8 mouse cellular contexts compared by ENCODE assay signal in the genomic region with DNA sequence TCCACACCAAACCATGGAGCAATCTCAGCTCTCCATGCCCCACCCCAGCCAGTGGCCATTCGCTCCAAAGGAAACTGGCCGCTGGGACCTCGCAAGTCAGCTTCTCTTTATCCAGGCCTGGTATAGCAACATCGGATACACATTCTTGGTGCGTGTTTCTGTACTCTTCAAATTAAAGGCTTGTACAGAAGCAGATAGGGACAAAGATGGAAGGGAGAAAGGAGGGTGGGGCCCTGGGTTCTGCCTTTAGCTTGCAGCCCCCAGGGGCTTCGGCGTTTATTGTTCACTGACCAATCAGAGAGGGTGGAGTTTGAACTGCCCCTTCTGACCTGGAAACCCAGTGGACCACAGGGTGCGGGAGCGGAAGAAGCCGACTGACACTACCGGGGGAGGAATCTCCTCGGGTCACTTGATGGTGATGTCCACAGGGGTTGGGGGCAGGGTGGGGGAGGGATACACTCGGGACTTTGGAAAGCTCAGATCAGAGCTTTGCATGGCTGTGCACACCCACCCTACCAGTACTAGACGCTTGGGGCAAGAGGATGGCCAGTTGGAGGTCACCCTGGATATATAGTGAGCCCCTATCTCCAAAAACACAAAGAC. TPM values are rescaled to one million over a fixed set of nuclear protein-coding genes. Genes with fewer than 3 reads are reported as not detected.
DNase-seq lines count a peak whose midpoint lies in the region; ATAC-seq lines count a peak whose summit lies in the region.

No protein-coding gene starts in this region.

- peak overlapping the region; percentile 59 for H3K4me3 ChIP-seq in lung, embryonic 15.5 days
- peak overlapping the region; percentile 78 for H3K4me3 ChIP-seq in embryonic facial prominence, embryonic 14.5 days (ENCODE audit: low read depth, low read length)
- peak overlapping the region; percentile 82 for H3K4me3 ChIP-seq in intestine, embryonic 15.5 days (replicated peaks)
- H3K4me3 ChIP-seq in liver, embryonic 15.5 days (replicated peaks): peak overlapping the region; percentile 66

- H3K9me3 ChIP-seq in lung, embryonic 15.5 days: no peaks in the 10 kb centered on the region
- no peaks in the 10 kb centered on the region for H3K9me3 ChIP-seq in embryonic facial prominence, embryonic 14.5 days (ENCODE audit: control insufficient read depth, low read length)
- H3K9me3 ChIP-seq in intestine, embryonic 15.5 days: no peaks in the 10 kb centered on the region
- no peaks in the 10 kb centered on the region for H3K9me3 ChIP-seq in liver, embryonic 15.5 days (replicated peaks)

- peak; percentile 23; the same call in 1 of the 2 replicates for ATAC-seq in lung, embryonic 15.5 days (ENCODE audit: borderline replicate concordance, extremely low read depth, low FRiP score, low TSS enrichment)
- no peak; the same call in 1 of the 2 replicates for ATAC-seq in embryonic facial prominence, embryonic 14.5 days (ENCODE audit: low read depth)
- no peak for ATAC-seq in intestine, embryonic 15.5 days
- no peak for ATAC-seq in liver, embryonic 15.5 days (ENCODE audit: insufficient read depth)
- no peak for ATAC-seq in frontal cortex, adult (ENCODE audit: low TSS enrichment)

- WGBS in lung, embryonic 15.5 days: 15% methylated on average over 14 of the region's 14 CpGs
- WGBS in embryonic facial prominence, embryonic 14.5 days: 19% methylated on average over 14 of the region's 14 CpGs
- WGBS in intestine, embryonic 15.5 days: 9% methylated on average over 14 of the region's 14 CpGs
- 18% methylated on average over 14 of the region's 14 CpGs for WGBS in liver, embryonic 15.5 days (ENCODE audit: insufficient replicate concordance)

- H3K9ac ChIP-seq in lung, embryonic 15.5 days: peak overlapping the region; percentile 69
- peak overlapping the region; percentile 83 for H3K9ac ChIP-seq in embryonic facial prominence, embryonic 14.5 days (ENCODE audit: low read depth, low read length)
- peak overlapping the region; percentile 90 for H3K9ac ChIP-seq in intestine, embryonic 15.5 days
- H3K9ac ChIP-seq in liver, embryonic 15.5 days: peak overlapping the region; percentile 69

- H3K4me1 ChIP-seq in lung, embryonic 15.5 days: peaks cover 34% of the 10 kb centered on the region
- H3K4me1 ChIP-seq in embryonic facial prominence, embryonic 14.5 days (ENCODE audit: control insufficient read depth, insufficient read depth, low read length): peaks cover 23% of the 10 kb centered on the region
- H3K4me1 ChIP-seq in intestine, embryonic 15.5 days (replicated peaks): peaks cover 40% of the 10 kb centered on the region
- H3K4me1 ChIP-seq in liver, embryonic 15.5 days (replicated peaks): peaks cover 51% of the 10 kb centered on the region

- peak overlapping the region; percentile 89 for H3K4me2 ChIP-seq in lung, embryonic 15.5 days
- peak overlapping the region; percentile 97 for H3K4me2 ChIP-seq in embryonic facial prominence, embryonic 14.5 days (ENCODE audit: low read depth, low read length)
- H3K4me2 ChIP-seq in intestine, embryonic 15.5 days (replicated peaks): peak overlapping the region; percentile 81
- peak overlapping the region; percentile 91 for H3K4me2 ChIP-seq in liver, embryonic 15.5 days

- no peaks in the 10 kb centered on the region for H3K27me3 ChIP-seq in lung, embryonic 15.5 days
- H3K27me3 ChIP-seq in embryonic facial prominence, embryonic 14.5 days (replicated peaks; ENCODE audit: control insufficient read depth, insufficient read depth, low read length): no peaks in the 10 kb centered on the region
- H3K27me3 ChIP-seq in intestine, embryonic 15.5 days (replicated peaks): no peaks in the 10 kb centered on the region
- H3K27me3 ChIP-seq in liver, embryonic 15.5 days: peaks cover 36% of the 10 kb centered on the region

- H3K27ac ChIP-seq in lung, embryonic 15.5 days: peak overlapping the region; percentile 24; the same call in 1 of the 2 replicates
- no peak overlapping the region; the same call in none of the 2 replicates for H3K27ac ChIP-seq in embryonic facial prominence, embryonic 14.5 days (replicated peaks; ENCODE audit: low read depth, low read length)
- peak overlapping the region; percentile 83 for H3K27ac ChIP-seq in intestine, embryonic 15.5 days
- H3K27ac ChIP-seq in liver, embryonic 15.5 days (replicated peaks): peak overlapping the region; percentile 51; the same call in 1 of the 2 replicates

- DNase-seq in lung, adult 18-20 months: no peak
- DNase-seq in embryonic facial prominence, embryonic 14.5 days (ENCODE audit: low spot score): no peak
- DNase-seq in urinary bladder, postnatal 10 days (ENCODE audit: low spot score): no peak
- no peak for DNase-seq in adrenal gland, postnatal 25 days

- H3K36me3 ChIP-seq in lung, embryonic 15.5 days: no peaks in the 10 kb centered on the region
- no peaks in the 10 kb centered on the region for H3K36me3 ChIP-seq in embryonic facial prominence, embryonic 14.5 days (ENCODE audit: control insufficient read depth, insufficient read depth, low read length)
- H3K36me3 ChIP-seq in intestine, embryonic 15.5 days: no peaks in the 10 kb centered on the region
- H3K36me3 ChIP-seq in liver, embryonic 15.5 days (replicated peaks): no peaks in the 10 kb centered on the region

RNA-seq across cellular contexts. Expression of a gene that starts 0.8 kb away (rescaled TPM):
- 65.8 and 68.1 TPM in 2 replicates for polyA plus RNA-seq in lung, embryonic 15.5 days (2015; fragmentation: Nextera tagmentation; extraction: Ambion mirVana)
- polyA plus RNA-seq in embryonic facial prominence, embryonic 14.5 days (2014; fragmentation: Nextera tagmentation; extraction: Ambion mirVana): 255 and 299 TPM in 2 replicates
- 152 and 167 TPM in 2 replicates for polyA plus RNA-seq in intestine, embryonic 15.5 days (2015; fragmentation: Nextera tagmentation; extraction: Ambion mirVana)
- 31.9 and 33.3 TPM in 2 replicates for polyA plus RNA-seq in liver, embryonic 15.5 days (2015; fragmentation: Nextera tagmentation; extraction: Ambion mirVana)
- 38.3 and 40.8 TPM in 2 replicates for total RNA-seq in adrenal gland, postnatal 25 days (2021)

RNA-seq across cellular contexts. Expression of a gene that starts 22.5 kb away (rescaled TPM):
- 13.7 and 14.7 TPM in 2 replicates for polyA plus RNA-seq in lung, embryonic 15.5 days (2015; fragmentation: Nextera tagmentation; extraction: Ambion mirVana)
- 8.6 and 10.1 TPM in 2 replicates for polyA plus RNA-seq in embryonic facial prominence, embryonic 14.5 days (2014; fragmentation: Nextera tagmentation; extraction: Ambion mirVana)
- polyA plus RNA-seq in intestine, embryonic 15.5 days (2015; fragmentation: Nextera tagmentation; extraction: Ambion mirVana): 12.4 and 13.8 TPM in 2 replicates
- polyA plus RNA-seq in liver, embryonic 15.5 days (2015; fragmentation: Nextera tagmentation; extraction: Ambion mirVana): 3.9 and 4.3 TPM in 2 replicates
- 6.9 and 13.5 TPM in 2 replicates for total RNA-seq in adrenal gland, postnatal 25 days (2021)
